In the genomic region with DNA sequence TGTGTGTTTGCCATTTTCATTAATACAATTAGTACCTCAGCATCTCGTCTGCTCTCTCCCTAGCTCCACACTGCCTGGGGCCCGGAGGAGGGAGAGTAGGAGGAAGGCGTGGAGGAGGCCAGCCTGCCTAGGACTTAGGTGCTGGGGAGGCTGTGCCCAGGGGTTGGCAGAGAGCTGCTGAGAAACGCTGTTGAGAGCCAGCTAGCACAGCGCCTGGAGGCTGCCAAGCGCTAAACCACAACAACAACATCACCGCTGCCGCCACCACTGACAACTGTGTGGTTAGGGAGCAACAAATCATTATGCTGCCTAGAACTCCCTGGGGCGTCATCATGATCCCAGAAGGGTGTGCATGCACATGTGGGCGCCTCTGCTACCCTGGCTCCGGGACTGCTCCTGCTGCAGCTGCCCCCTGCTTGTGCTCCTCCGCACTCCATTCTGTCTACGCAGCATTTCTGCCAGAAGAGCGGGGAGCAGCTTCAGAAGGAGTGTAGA, we compare ENCODE assay signal across 8 mouse cellular contexts. TPM values are rescaled to one million over a fixed set of nuclear protein-coding genes. Genes with fewer than 3 reads are reported as not detected.
A peak's percentile ranks its signal among the peaks of the same experiment; 100 is the strongest.
DNase-seq lines count a peak whose midpoint lies in the region; ATAC-seq lines count a peak whose summit lies in the region.

No protein-coding gene starts in this region.

- H3K36me3 ChIP-seq in heart, embryonic 15.5 days, result no peaks in the 10 kb centered on the region
- no peaks in the 10 kb centered on the region for H3K36me3 ChIP-seq in neural tube, embryonic 12.5 days

- H3K27me3 ChIP-seq in heart, embryonic 15.5 days, result no peaks in the 10 kb centered on the region
- no peaks in the 10 kb centered on the region for H3K27me3 ChIP-seq in neural tube, embryonic 12.5 days (replicated peaks)

- peak overlapping the region; percentile 40 for H3K4me2 ChIP-seq in heart, embryonic 15.5 days
- peak overlapping the region; percentile 43 for H3K4me2 ChIP-seq in neural tube, embryonic 12.5 days (replicated peaks)

- no peak for ATAC-seq in heart, embryonic 15.5 days (replicated peaks; ENCODE audit: insufficient number of reproducible peaks, insufficient read depth, low FRiP score, low read depth)
- peak; percentile 87 for ATAC-seq in neural tube, embryonic 12.5 days (ENCODE audit: low FRiP score, low read depth)

- 27% methylated on average over 14 of the region's 14 CpGs for WGBS in heart, embryonic 15.5 days
- 28% methylated on average over 14 of the region's 14 CpGs for WGBS in neural tube, embryonic 12.5 days

- H3K9me3 ChIP-seq in heart, embryonic 15.5 days (replicated peaks), result no peaks in the 10 kb centered on the region
- no peaks in the 10 kb centered on the region for H3K9me3 ChIP-seq in neural tube, embryonic 12.5 days

- H3K27ac ChIP-seq in heart, embryonic 15.5 days, result no peak overlapping the region
- no peak overlapping the region for H3K27ac ChIP-seq in neural tube, embryonic 12.5 days

- H3K4me1 ChIP-seq in heart, embryonic 15.5 days (replicated peaks), result peaks cover 8% of the 10 kb centered on the region; the same call in 1 of the 2 replicates
- H3K4me1 ChIP-seq in neural tube, embryonic 12.5 days, result peaks cover 6% of the 10 kb centered on the region

- no peak for DNase-seq in heart, adult 11 months
- DNase-seq in NIH3T3 (ENCODE audit: low read depth), result peak; percentile 35
- peak; percentile 36 to 43 for DNase-seq in frontal cortex, postnatal 25 days (ENCODE audit: low spot score in 2 of 2)
- DNase-seq in left cerebral cortex, postnatal 25 days (ENCODE audit: low spot score in 2 of 2), result peak; percentile 71 to 81
- no peak for DNase-seq in gastrocnemius, adult 8-10 months (ENCODE audit: low spot score in 2 of 2)
- no peak for DNase-seq in testis, postnatal 14 days (ENCODE audit: low spot score)

- H3K9ac ChIP-seq in heart, embryonic 15.5 days, result no peak overlapping the region
- H3K9ac ChIP-seq in neural tube, embryonic 12.5 days, result no peak overlapping the region

- intact Hi-C loops in left cerebral cortex, postnatal 25 days (cut with DNase I), result no loop called here

- H3K4me3 ChIP-seq in heart, embryonic 15.5 days, result no peak overlapping the region
- no peak overlapping the region for H3K4me3 ChIP-seq in neural tube, embryonic 12.5 days

RNA-seq across cellular contexts. Expression of gene Siae, which starts 21.0 kb away (rescaled TPM):
- polyA plus RNA-seq in heart, embryonic 15.5 days (2015; fragmentation: Nextera tagmentation; extraction: Ambion mirVana), result 9.0 and 10.2 TPM in 2 replicates
- total RNA-seq in left cerebral cortex, postnatal 25 days (2021), result 10 to 100 TPM; 20.3 to 24.2 TPM
- polyA plus RNA-seq in neural tube, embryonic 12.5 days (2016; fragmentation: Nextera tagmentation; extraction: Ambion mirVana), result 8.8 and 10.5 TPM in 2 replicates
- 1 to 10 TPM; 3.5 to 5.0 (median 4.1) TPM for total RNA-seq in gastrocnemius, adult 8-10 months (2022)

RNA-seq across cellular contexts. Expression of gene Nrgn, which starts 23.8 kb away (rescaled TPM):
- polyA plus RNA-seq in heart, embryonic 15.5 days (2015; fragmentation: Nextera tagmentation; extraction: Ambion mirVana), result 5.9 and 6.3 TPM in 2 replicates
- total RNA-seq in left cerebral cortex, postnatal 25 days (2021), result 1,000 to 10,000 TPM; 2,274 to 2,374 TPM
- polyA plus RNA-seq in neural tube, embryonic 12.5 days (2016; fragmentation: Nextera tagmentation; extraction: Ambion mirVana), result 7.0 and 10.3 TPM in 2 replicates
- total RNA-seq in gastrocnemius, adult 8-10 months (2022), result under 1 TPM; 0.44 to 0.67 (median 0.55) TPM

RNA-seq across cellular contexts. Expression of gene Spa17, which starts 37.0 kb away (rescaled TPM):
- 5.7 and 9.3 TPM in 2 replicates for polyA plus RNA-seq in heart, embryonic 15.5 days (2015; fragmentation: Nextera tagmentation; extraction: Ambion mirVana)
- 1 to 10 TPM; 1.1 to 1.7 TPM for total RNA-seq in left cerebral cortex, postnatal 25 days (2021)
- 14.0 and 17.0 TPM in 2 replicates for polyA plus RNA-seq in neural tube, embryonic 12.5 days (2016; fragmentation: Nextera tagmentation; extraction: Ambion mirVana)
- total RNA-seq in gastrocnemius, adult 8-10 months (2022), result 1 to 10 TPM; 1.6 to 3.1 (median 2.2) TPM

RNA-seq across cellular contexts. Expression of gene Vsig2, which starts 37.4 kb away (rescaled TPM):
- 2.3 and 2.5 TPM in 2 replicates for polyA plus RNA-seq in heart, embryonic 15.5 days (2015; fragmentation: Nextera tagmentation; extraction: Ambion mirVana)
- total RNA-seq in left cerebral cortex, postnatal 25 days (2021), result 1 to 10 TPM; 3.5 to 4.4 TPM
- polyA plus RNA-seq in neural tube, embryonic 12.5 days (2016; fragmentation: Nextera tagmentation; extraction: Ambion mirVana), result 0.58 and 1.3 TPM in 2 replicates
- 1 to 10 TPM in 1 of 4 experiments, under 1 TPM in 3; 0.70 to 2.1 (median 0.78) TPM for total RNA-seq in gastrocnemius, adult 8-10 months (2022)

RNA-seq across cellular contexts. Expression of gene Esam, which starts 48.6 kb away (rescaled TPM):
- 76.9 and 89.3 TPM in 2 replicates for polyA plus RNA-seq in heart, embryonic 15.5 days (2015; fragmentation: Nextera tagmentation; extraction: Ambion mirVana)
- total RNA-seq in left cerebral cortex, postnatal 25 days (2021), result 10 to 100 TPM; 20.2 to 21.6 TPM
- 37.7 and 38.2 TPM in 2 replicates for polyA plus RNA-seq in neural tube, embryonic 12.5 days (2016; fragmentation: Nextera tagmentation; extraction: Ambion mirVana)
- total RNA-seq in gastrocnemius, adult 8-10 months (2022), result 10 to 100 TPM; 11.7 to 19.3 (median 15.3) TPM

Comparison
In these comparisons a context has a peak if more than half of its experiments do, and no peak if none do; other contexts are left out.
1. DNase-seq: peak in NIH3T3 (single experiment), frontal cortex, postnatal 25 days (2 of 2) and left cerebral cortex, postnatal 25 days (2 of 2); none in heart, adult 11 months (single experiment), gastrocnemius, adult 8-10 months (0 of 2) and testis, postnatal 14 days (single experiment).
2. RNA of gene Nrgn, which starts 23.8 kb away (total RNA-seq): 2,274 to 2,374 TPM in left cerebral cortex, postnatal 25 days; 0.44 to 0.67 TPM in gastrocnemius, adult 8-10 months; every median in the first group is over 1,000 times any median in the second.